Mouse (Mus musculus) neutrophil, adult 5-6 weeks (primary cell): Measurements from ENCODE around the gene Ccl2. TPM values are rescaled to one million over a fixed set of nuclear protein-coding genes. Genes with fewer than 3 reads are reported as not detected.

Experiments
- ATAC-seq: fragments of 151-379, 151-347 bp; 2 replicates; pipeline ENCODE4 v1.8.0; 2017; ENCODE audit warnings: mild to moderate bottlenecking, moderate TSS enrichment; ENCODE audit not compliant: insufficient number of reproducible peaks, poor library complexity, low FRiP score, severe bottlenecking; ENCODE audit errors: extremely low read depth
- total RNA-seq: library from RNA; stranded (forward); fragments of 200-1000 nt; gene quantifications from 2 replicates; pipeline ENCODE4 v1.2.3, GENCODE M21; 2017

Ccl2 gene
- total RNA-seq, result 0.58 TPM in 1 of 2 replicates, not detected in the other

GRCm38 (mm10) chr11:82035356-82035755 is at the start of gene Ccl2:
Gene Ccl2, plus strand, starts transcription at chr11:82035571.
- 0 out of 2 replicates have a peak, but pooled peaks have one; percentile 3 for ATAC-seq

GRCm38 (mm10) chr11:81996172-81996841 is 39.1 kb upstream of the Ccl2 start:
- ATAC-seq, result peak; percentile 59; the same call in 1 of the 2 replicates

GRCm38 (mm10) chr11:81997085-81997484 is 38.3 kb upstream of the Ccl2 start:
- no peak for ATAC-seq

DNA sequence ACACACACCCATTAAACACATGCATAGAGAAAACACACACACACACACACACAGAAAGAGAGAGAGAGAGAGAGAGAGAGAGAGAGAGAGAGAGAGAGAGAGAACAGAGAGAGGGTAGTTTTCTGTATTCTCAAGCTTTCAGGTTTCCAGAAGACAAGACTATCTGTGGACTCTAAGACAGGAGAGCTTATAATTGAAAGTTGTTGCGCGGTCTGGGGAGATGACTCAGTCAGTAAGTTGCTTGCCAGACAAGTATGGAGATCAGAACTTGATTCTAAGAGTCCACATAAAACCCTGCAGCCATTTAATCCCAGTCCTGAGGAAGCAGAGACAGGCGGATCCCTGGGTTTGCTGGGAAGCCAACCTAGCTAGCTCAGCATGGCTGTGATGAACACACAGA is 36.7 kb upstream of the Ccl2 start:
- no peak for ATAC-seq

DNA sequence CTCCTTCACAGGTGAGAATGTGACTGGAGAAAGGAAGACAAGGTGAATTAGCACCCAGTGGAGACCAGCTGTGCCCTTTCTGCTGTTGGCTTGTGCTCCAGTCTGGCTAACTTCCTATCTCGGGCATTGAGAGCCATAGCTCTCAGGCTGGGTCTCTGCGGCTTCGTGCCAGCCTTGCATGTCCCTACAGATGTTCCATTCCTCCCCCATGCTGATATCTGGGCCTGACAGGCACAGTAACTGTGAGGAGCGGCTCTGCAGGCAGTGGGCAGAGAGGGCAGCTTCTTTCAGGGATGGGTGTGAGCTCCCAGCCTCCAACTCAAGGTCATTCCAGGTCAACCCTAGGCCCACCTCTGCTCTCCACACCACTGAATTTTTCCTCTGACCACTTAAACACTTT is 35.9 kb upstream of the Ccl2 start:
- ATAC-seq, result no peak

DNA sequence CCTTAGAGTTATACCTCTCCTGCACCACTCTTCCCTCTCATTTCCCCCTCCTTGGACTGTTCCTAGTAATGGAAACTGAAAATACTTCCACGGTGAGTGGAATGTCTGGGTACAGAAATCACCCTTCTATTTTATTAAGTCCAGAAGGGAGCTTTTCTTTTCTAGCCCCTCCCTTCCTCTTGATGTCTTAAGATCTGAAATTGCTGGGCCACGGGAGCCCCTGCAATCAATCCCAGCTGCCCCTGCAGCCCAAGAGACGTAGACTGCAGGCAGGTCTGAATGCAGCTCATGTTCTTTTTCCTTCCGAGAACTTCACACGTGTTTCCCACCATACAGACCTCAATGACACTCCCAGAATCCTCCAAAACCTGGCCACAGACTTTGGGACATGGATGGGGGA is 34.8 kb upstream of the Ccl2 start:
- no peak for ATAC-seq

GRCm38 (mm10) chr11:82004810-82005209 is 30.6 kb upstream of the Ccl2 start:
- ATAC-seq, result 0 out of 2 replicates have a peak, but pooled peaks have one; percentile 37

DNA sequence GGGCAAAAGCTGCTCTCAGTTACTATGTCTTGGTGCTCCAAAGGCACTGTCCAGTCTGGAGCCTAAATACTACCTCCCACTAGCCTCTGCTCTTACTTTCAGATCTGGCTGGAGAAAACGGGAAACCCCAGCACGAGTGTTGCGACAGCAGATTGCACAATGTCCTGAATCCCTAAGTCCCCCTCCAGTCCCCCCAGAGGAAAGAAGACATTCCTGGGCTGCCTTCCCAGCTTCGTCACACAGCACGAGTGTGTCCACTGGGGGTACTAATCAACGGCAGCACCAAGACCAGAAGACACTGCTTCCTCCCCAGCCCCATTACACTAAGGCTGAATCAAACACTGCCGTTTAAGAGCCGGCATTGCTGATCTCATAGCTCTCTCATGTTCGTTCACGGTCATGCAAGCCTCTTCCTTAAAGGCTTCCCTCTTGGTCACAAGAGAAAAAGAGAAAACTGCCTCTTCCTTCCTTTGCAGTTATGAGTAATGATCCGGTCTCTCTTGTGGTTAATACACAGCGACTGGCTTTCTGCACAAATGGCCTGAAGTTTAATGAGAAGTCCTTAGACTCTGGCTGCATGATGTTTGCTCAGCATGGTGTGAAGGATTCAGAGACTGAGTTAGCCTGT is 28.5 kb upstream of the Ccl2 start:
- no peak for ATAC-seq

- no peak for ATAC-seq
Measured at GRCm38 (mm10) chr11:82010115-82010514, 25.3 kb upstream of the Ccl2 start.

GRCm38 (mm10) chr11:82011411-82012193 is 23.8 kb upstream of the Ccl2 start:
- no peak for ATAC-seq

DNA sequence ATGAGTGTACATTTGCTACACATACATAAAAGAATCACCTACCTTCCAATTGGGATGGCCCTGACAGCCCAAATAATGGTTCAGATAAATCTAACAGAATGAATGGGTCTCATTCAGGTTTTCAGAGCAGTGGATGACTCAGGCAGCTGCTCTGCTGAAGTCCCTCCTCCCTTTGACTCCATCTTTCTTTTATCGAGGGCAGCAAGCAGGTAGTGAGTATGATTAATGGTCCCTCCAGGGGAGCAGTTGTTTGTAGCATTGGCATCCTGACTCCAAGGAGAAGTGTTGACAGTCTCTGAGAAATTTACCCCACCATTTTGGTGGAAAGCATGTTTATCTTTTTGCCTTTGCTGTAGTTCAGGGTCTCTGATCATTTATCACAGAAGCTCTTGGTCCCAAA is 21.6 kb upstream of the Ccl2 start:
- ATAC-seq, result no peak

GRCm38 (mm10) chr11:82015066-82015465 is 20.3 kb upstream of the Ccl2 start:
- ATAC-seq, result 0 out of 2 replicates have a peak, but pooled peaks have one; percentile 20

- 0 out of 2 replicates have a peak, but pooled peaks have one; percentile 8 for ATAC-seq
Measured at GRCm38 (mm10) chr11:82016181-82016780, 19.1 kb upstream of the Ccl2 start.

DNA sequence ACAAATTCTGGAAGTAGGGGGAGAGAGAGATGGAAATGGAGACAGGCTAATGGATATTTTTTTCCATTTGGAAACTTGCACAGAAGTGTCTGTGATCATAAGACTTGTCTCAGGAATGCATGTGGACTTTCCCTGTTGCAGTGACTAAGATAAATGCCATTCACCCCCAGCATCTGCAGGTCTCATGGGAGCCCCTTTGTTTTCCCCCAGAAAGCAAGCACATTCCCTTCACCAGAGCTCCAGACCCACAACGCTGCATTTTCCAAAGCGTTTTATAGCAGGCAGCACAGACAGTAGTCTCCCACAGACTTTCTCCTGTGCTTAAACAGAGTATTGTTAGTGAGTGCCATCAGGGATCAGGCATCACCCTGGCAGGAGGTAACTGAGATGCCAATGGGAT is 16.0 kb upstream of the Ccl2 start:
- no peak for ATAC-seq

DNA sequence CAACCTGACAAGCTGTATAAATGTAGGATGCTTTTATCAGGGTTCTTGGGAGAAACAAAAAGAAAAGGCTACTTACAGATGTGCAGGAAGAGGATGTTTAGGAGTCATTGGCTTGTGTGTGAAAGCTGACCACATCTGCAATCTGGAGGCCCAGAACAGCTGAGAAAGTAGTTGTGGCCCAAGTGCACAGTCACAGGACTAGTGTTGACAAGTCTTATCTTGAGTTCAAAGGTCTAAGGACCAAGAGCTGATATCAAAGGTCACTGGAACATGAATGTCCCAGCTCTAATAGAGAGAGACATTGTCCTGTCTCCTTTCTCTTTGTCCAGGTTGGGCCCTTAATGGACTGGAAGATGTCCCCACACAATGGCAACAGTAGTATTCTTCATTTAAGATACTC is 15.6 kb upstream of the Ccl2 start:
- ATAC-seq, result no peak

- no peak for ATAC-seq
Measured at GRCm38 (mm10) chr11:82021406-82021805, 14.0 kb upstream of the Ccl2 start.

DNA sequence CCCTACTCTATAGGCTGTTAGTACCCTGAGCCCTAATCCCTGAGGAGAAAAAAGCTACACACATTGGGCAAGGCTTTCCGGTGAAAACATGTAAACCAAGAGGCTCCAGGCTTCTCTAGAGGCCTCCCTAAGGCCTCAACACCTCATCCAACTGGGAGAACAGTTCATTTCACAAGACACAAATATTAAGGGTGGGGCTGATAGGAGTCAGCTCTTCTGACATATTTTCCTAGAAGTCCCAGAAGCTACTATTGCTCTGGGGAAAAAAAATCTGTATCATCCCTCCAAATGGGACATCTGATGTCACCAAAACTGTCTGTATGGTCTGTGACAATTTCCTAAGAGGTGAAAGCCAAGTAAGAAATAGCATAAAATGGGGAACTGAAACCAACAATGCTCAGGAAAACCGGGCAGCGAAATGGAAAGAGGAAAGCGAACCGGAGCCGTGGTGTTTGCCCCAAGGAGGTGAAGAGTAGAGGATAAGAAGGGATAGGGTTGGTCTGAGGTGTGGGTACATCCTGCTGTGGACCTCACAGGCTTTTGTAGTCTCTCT is 12.8 kb upstream of the Ccl2 start:
- ATAC-seq, result no peak

DNA sequence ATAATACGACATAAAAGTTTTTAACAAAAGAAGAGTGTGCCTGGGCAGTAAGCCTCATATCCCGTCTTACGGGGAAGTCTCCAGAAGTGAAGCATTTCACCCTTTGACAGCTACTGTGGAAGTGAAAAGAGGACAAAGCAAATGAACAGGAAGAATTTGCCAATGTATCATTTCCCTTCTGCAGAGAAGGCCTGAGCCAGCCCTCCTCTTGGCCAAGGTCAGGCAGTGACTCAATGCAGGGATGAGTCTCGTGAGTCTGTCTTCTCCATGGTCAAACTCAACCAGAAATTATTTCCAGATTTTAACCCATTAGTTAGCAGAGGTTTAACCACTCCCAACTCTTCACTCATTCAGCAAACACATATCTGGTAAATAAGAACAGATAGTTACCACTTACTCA is 11.6 kb upstream of the Ccl2 start:
- ATAC-seq, result no peak

DNA sequence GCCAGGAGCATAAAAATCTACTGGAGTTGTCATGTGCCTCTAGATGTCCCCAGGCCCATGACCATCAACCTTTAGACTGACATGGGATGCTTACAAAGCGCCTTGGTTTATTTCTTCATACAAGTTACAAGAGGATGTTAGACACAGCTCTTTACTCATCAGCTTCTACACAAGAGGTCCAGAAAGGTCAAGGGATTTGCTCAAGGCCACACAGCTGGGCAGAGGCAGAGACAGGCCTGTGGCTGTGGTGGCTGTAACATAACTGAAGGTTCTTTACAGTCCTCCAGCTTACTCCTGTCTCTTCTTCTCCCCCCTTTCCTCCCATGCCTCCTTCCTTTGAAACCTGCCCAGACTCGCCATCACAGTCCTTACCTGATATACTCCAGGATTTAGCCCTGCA is 5.2 kb upstream of the Ccl2 start:
- no peak for ATAC-seq
